In the genomic region with DNA sequence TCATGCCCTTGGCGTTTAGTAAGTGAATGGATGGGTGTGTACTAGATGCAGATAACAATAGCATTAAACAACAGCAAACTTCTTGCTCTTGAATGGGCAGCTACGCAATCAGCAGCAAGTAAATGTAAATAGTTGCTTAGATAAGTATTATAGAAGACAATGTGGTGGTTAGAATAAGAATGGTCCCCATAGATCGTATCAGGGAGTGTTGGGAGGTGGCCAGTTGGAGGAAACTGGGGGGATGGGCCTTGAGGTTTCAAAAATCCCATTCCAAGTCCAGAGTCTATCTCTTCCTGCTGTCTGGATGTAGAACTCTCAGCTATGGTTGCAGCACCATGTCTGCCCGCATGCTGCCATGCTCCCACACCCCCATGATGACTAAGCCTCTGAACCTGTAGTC, we compare ENCODE assay signal across 16 mouse cellular contexts.
"Had no signal": no experiment of that assay in that cellular context is flagged by ENCODE, and none has a peak within 500 bp of the region (broad histone marks: within the 10 kb centered on the region; RNA-seq: fewer than 3 reads in every experiment).

No protein-coding gene starts in this region.

- H3K27me3 ChIP-seq: kidney, embryonic 15.5 days; limb, embryonic 12.5 days; limb, embryonic 15.5 days; midbrain, embryonic 13.5 days had no signal

- H3K9me3 ChIP-seq: kidney, embryonic 15.5 days; limb, embryonic 15.5 days had no signal

- H3K9ac ChIP-seq: kidney, embryonic 15.5 days; limb, embryonic 12.5 days; limb, embryonic 15.5 days; liver, embryonic 14.5 days; liver, postnatal 0 days; lung, embryonic 14.5 days; midbrain, embryonic 13.5 days had no signal

- H3K4me1 ChIP-seq: kidney, embryonic 15.5 days; limb, embryonic 12.5 days; limb, embryonic 15.5 days; midbrain, embryonic 10.5 days; midbrain, embryonic 13.5 days had no signal

- H3K36me3 ChIP-seq: kidney, embryonic 15.5 days; limb, embryonic 12.5 days; limb, embryonic 15.5 days; midbrain, embryonic 10.5 days; midbrain, embryonic 13.5 days had no signal

- ATAC-seq: liver, postnatal 0 days; midbrain, embryonic 13.5 days had no signal

- DNase-seq: kidney, adult 8-10 months; kidney, postnatal 10 days; kidney, postnatal 4 days; left cerebral cortex, postnatal 4 days; liver, postnatal 0 days; lung, embryonic 14.5 days; thymus, adult 18-20 months; thymus, postnatal 36 days had no signal

- H3K4me3 ChIP-seq: kidney, embryonic 15.5 days; limb, embryonic 12.5 days; limb, embryonic 15.5 days; megakaryocyte, embryonic 14.5 days; midbrain, embryonic 10.5 days; midbrain, embryonic 13.5 days had no signal

- H3K27ac ChIP-seq: kidney, embryonic 15.5 days; limb, embryonic 12.5 days; limb, embryonic 15.5 days; liver, embryonic 14.5 days; midbrain, embryonic 10.5 days; midbrain, embryonic 13.5 days had no signal

- H3K4me2 ChIP-seq: kidney, embryonic 15.5 days; limb, embryonic 12.5 days; limb, embryonic 15.5 days; liver, embryonic 11.5 days; lung, embryonic 14.5 days; midbrain, embryonic 13.5 days had no signal
